Mouse (Mus musculus) bone marrow macrophage, adult 2 months (primary cell): Measurements from ENCODE around the gene Mfrp. TPM values are rescaled to one million over a fixed set of nuclear protein-coding genes. Genes with fewer than 3 reads are reported as not detected.

Source experiments
- H3K27ac ChIP-seq: 2 replicates; pipeline ENCODE4 v1.5.1; 2012; ENCODE audit warnings: low read depth, low read length; ENCODE audit not compliant: insufficient read depth
- H3K4me1 ChIP-seq: 2 replicates; pipeline ENCODE4 v1.6.1; 2012; ENCODE audit warnings: low read length; ENCODE audit not compliant: control insufficient read depth, insufficient read depth
- H3K4me3 ChIP-seq: 2 replicates; pipeline ENCODE4 v1.5.1; 2012; ENCODE audit warnings: mild to moderate bottlenecking, low read length, moderate library complexity; ENCODE audit not compliant: insufficient read depth
- CTCF ChIP-seq: IDR thresholded peaks from 2 replicates; pipeline ENCODE4 v1.5.1; 2012; ENCODE audit warnings: low read depth, mild to moderate bottlenecking, low read length, moderate library complexity
- POLR2A ChIP-seq: IDR thresholded peaks from 2 replicates; pipeline ENCODE4 v1.6.1; 2012; ENCODE audit warnings: mild to moderate bottlenecking, low read depth, low read length, borderline replicate concordance
- polyA plus RNA-seq: library from polyadenylated mRNA; stranded (reverse); fragments of >200 nt; gene quantifications from 2 replicates; pipeline ENCODE4 v1.2.4, GENCODE M21; 2012; ENCODE audit not compliant: missing spikeins, insufficient read depth, insufficient read length

Gene Mfrp
- polyA plus RNA-seq, 1 experiment: not detected

DNA sequence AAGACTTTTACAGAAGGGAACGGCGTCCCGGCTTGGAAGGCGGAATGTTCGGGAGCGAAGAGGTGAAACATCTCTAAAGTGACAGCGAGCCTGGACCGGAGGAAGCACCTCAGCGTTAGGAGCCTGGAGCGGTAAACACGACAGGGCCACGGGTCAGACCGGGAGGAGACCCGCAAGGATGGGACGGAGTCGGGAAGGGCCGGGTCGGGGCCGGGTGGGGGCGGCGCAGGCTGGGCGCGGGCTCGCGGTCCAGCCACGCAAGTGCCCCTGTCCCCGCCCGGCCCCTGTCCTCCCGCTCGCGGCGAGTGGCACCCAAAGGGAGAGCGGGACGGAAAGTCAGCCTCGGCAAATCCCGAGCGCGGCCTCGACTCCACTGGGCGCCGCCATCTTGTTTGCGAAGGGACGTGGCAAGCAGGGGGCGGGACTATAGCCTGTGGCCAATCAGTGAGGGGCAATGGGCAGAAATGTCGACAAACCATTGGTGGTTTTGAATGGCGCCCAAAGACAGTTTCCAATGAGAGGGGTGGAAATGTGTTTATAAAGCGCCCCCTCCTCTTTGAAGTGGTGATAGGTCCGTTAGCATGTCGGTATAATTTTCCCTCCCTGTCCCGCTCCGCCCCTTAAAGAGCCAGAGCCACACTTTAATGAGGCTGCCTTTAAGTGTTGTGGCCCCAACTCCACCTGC, 11.7 kb downstream of the Mfrp start, which contains the start of the genes Gm49380 and Rnf26:
Gm49380 (minus strand) TSS at position 396 of the 685 bp plus-strand sequence.
Rnf26 (minus strand) TSS at position 413 of the 685 bp plus-strand sequence.
- TF ChIP-seq POLR2A: no peak
- no peak for TF ChIP-seq CTCF
- H3K4me1 ChIP-seq: peaks cover 6% of the 10 kb centered on the region; the same call in 1 of the 2 replicates
- H3K27ac ChIP-seq: 0 out of 2 replicates have a peak within 1 kb of the TSS, but pooled peaks have one; percentile 8
- H3K4me3 ChIP-seq: peak within 1 kb of the TSS; percentile 69

DNA sequence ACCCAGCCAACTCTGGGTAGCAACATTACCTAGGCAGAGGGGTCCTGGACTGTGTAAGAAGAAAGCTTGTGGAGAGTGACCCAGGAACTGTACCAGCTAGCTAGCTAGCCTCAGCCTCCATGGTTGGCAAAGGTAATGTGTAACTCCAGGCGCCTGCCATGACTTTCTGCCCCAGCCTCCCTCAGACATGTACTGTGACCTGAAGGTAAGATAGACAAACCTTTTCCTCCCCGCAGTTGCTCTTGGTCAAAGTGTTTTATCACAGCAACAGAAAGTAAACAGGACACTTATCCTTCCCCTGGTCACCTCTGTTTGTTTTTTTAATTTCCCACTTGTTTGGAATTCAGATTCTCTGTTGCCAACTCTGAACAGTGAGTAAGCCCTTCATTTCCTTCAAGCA, 12.9 kb downstream of the Mfrp start:
- H3K4me3 ChIP-seq: no peak overlapping the region
- no peak for TF ChIP-seq CTCF
- TF ChIP-seq POLR2A: no peak
- H3K4me1 ChIP-seq: peaks cover 5% of the 10 kb centered on the region; the same call in 1 of the 2 replicates
- no peak overlapping the region for H3K27ac ChIP-seq

DNA sequence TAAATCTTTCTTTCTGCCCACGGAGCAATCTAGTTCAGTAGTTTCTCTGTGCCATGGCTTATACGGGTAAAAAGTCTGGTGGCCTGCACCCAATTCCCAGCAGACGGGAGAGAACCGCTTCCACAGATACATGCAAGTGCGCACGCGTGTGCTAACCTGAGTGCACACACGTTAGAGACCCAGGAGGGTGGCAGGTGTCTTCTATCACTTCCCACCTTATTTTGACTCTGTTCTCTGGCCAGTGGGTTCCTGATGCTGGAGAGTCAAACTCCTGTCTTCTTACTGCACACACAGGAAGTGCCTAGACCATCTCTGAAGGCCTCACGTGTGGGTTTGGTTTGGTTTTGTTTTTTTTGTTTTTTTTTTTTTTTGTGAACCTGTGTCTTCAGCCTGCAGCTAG, 14.1 kb downstream of the Mfrp start:
- Histone ChIP-seq H3K4me1 (peaks cover 2% of the 10 kb centered on the region; the same call in 1 of the 2 replicates), H3K27ac (no peak overlapping the region), H3K4me3 (no peak overlapping the region)
- TF ChIP-seq CTCF (no peak; the same call in 1 of the 2 replicates), POLR2A (no peak)

DNA sequence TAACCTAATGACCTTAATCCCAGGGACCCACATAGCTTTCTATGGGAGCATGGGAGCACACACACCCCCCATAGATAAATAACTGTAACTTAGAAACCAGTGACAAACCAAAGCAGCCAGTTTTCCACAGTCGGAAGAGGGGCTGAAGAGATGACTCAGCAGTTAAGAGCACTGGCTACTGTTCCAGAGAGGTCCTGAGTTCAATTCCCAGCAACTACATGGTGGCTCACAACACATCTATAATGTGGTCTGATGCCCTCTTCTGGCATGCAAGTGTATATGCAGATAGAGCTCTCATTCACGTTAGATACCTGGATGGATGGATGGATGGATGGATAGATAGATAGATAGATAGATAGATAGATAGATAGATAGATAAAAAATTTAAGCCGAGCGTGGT, 14.7 kb downstream of the Mfrp start:
- Histone ChIP-seq H3K27ac (no peak overlapping the region), H3K4me1 (peaks cover 2% of the 10 kb centered on the region; the same call in 1 of the 2 replicates), H3K4me3 (no peak overlapping the region)
- TF ChIP-seq CTCF (no peak), POLR2A (no peak)

DNA sequence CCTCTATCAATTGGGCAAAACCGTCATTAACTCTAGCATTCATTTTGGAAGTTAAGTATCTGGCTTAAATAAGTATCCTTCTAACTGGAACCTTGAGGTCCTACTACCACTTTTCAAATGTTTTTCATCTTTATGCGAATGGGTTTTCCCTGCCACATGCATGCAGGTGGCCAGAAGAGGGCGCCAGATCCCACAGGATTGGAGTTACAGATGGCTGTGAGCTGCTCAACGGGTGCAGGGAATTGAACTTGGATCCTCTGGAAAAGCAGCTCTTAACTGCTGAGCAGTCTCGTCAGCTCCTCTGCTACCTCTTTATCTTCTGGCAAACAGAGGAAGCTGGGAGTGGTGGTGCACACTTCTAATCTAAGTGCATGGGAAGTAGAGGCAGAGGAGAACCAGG, 17.5 kb downstream of the Mfrp start:
- Histone ChIP-seq H3K27ac (no peak overlapping the region), H3K4me1 (peaks cover 2% of the 10 kb centered on the region; the same call in 1 of the 2 replicates), H3K4me3 (no peak overlapping the region)
- no peak for TF ChIP-seq POLR2A
- TF ChIP-seq CTCF: peak; percentile 73

DNA sequence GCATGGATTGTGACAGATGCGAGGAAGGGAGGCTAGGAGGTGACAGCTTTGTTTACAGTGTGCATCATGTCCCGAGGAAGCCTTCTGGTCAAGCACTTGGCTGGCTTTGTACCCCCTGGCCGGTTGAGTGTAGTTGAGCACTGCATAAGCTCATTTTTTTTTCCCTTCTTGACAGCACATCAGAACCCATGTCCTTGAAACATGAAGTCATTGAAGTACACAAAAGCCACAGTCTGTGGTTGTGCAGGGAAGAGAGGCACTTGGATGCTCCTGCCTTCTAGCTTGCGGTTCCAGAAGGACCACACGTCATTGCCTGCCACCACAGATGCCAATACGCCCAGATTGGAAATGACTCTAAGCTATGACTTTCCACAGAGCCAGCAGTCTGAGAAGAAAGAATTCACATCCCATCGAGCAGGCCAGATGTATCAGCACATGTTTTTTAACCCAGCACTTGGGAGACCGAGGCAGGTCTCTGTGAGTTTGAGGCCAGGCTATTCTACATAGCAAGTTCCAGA, 18.5 kb downstream of the Mfrp start:
- no peaks in the 10 kb centered on the region for H3K4me1 ChIP-seq
- no peak overlapping the region for H3K27ac ChIP-seq
- no peak overlapping the region for H3K4me3 ChIP-seq
- TF ChIP-seq CTCF (no peak), POLR2A (no peak)

DNA sequence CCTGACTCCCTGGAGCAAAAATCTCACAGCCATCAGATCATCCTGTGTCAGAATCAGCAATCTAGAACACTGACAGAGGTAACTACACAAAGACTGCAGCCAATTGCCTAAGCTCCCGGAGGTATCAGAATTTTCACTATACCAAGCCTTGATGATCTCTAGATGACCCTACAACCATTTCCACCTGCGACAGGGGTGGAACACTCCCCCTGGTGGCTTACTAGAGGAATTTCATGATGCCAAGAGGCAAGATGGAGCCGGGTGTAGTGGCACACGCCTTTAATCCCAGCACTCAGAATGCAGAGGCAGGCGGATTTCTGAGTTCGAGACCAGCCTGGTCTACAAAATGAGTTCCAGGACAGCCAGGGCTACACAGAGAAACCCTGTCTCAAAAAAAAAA, 22.8 kb downstream of the Mfrp start:
- no peak overlapping the region for H3K27ac ChIP-seq
- no peak overlapping the region for H3K4me3 ChIP-seq
- TF ChIP-seq CTCF (no peak), POLR2A (no peak)

DNA sequence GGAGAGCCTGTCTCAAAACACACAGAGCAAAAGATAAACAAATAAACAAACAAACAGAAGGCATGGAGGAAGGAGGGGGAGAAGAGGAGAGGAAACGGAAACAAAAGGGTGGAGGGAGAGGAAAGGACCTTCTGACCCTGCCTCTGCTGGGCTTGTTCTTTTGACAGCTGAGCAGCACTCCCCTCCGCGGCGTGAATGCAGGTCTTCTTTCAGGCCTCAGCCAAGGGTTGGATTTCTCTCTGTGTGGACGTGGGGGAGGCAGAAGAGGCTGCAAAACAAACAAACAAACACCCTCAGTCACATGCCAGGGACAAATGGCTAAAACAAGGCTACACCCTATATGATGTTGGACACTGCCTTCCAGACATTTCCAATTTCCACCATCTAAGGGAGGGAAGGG, 23.5 kb downstream of the Mfrp start:
- no peak for TF ChIP-seq POLR2A
- TF ChIP-seq CTCF: no peak
- no peak overlapping the region for H3K4me3 ChIP-seq
- no peak overlapping the region for H3K27ac ChIP-seq
- H3K4me1 ChIP-seq: peaks cover 24% of the 10 kb centered on the region

More for the DNA sequence above, 22.8 kb downstream of the Mfrp start:
- H3K4me1 ChIP-seq: peaks cover 18% of the 10 kb centered on the region

DNA sequence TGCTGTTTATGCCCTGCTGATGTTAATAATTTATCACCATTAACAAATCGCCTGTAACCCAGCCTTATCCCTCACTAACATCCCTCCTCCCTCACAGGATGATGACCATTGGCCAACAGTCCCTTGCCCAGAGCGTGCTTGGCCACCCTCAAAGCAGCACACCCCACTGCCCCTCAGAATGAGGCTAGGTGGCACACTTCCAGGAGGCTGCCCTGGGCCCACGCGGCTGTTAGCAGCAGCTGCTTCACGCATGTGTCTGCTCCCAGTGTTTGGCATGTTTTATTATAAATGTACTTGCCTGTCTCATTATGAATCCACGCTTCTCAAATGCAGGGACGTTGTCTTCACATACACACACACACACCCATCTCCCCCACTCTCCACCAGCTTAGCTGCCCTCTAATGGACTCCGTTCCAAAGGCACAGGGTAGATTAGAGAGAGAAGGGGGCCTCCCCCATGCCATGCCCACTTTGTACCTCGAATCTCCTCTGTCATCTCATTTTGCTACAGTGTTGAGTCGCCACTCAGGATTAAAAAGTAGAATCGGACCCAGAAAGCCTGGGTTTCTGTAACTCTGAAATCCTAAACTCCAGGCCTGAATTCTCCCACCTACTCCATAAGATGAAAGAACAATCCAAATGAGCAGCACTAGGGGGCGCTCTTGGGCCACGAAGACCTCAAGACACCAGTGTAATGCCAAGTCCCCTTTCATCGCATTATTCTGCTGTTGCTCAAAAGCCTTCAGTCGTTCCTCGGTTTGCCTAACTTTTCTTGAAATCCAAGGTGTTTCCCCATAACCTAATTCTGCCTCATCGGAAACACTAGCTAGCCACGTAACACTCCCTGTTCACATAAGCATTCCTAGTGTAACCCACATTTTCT, 24.3 kb downstream of the Mfrp start:
- no peak overlapping the region for H3K4me3 ChIP-seq
- H3K27ac ChIP-seq: no peak overlapping the region
- peaks cover 27% of the 10 kb centered on the region for H3K4me1 ChIP-seq
- TF ChIP-seq CTCF: peak; percentile 86
- no peak for TF ChIP-seq POLR2A
